Mouse (Mus musculus): ENCODE results near the gene Shank2. TPM values are rescaled to one million over a fixed set of nuclear protein-coding genes. Genes with fewer than 3 reads are reported as not detected.

Shank2 gene
- total RNA-seq, 1 experiment from 2014 or later, result not detected

DNA sequence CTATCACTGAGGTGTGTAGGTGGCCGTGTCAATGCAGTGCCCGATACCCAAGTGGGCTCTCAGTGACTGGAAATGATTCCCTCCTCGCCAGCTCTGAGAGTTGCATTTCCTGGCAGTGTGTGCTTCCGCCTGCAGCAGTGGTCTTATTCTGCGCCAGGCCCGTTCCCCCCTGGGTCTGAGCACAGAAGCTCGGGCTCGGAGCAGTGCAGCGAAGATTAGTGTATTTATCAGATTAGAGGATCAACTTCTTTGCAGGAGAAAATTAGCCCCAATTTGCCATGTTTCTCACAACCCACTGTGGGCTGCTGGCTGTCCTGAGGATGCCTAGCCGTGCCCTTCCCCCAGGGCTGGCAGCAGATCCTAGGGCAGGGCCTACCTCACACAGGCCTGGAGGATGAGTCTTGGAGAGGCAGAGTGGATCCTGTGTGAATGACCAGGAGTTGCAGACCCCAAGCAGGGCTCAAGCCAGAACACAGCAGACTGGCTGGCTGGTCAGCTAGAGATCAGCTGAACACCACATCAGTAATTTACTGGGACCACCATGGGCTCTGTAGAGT lies 306.2 kb downstream of the Shank2 start:
- no peak for ATAC-seq (replicated peaks in 1 of 2; ENCODE audit: insufficient read depth in 1 of 2, low FRiP score in 2 of 2, low TSS enrichment in 1 of 2, low read depth in 1 of 2, poor library complexity in 2 of 2, severe bottlenecking in 2 of 2)

DNA sequence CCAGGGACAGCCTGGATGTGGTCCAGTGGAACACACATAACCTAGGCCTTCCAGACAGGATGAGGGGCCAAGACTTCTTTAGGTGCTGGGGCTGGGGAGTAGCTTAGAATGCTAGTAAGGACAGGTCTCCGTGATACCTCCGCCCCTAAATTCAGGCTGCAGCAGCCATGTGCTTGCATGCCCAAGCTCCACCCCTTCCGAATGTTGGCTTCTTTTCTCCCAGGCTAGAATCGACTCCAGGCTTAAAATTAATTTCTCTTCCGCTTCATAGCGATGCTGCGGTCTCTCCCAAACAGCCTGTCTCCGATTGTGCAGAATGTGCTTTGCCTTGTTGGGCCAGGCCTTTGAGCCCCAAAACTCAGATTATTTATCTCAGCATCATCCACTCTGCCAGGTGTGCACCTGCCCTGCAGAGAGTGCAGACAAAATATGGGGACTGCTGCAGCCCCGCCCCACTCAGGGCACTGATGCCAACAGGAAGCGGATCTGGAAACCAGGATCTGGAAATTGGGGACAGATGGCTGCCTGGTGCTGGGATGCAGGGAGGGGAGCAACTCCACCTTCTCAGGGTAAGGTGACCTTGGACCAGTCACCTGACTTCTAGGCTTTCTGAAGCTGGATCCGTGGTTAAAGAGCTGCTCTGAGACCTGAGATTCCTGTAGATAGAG lies 312.8 kb downstream of the Shank2 start:
- no peak for ATAC-seq (replicated peaks in 1 of 2; ENCODE audit: insufficient read depth in 1 of 2, low FRiP score in 2 of 2, low TSS enrichment in 1 of 2, low read depth in 1 of 2, poor library complexity in 2 of 2, severe bottlenecking in 2 of 2)

- no peak for ATAC-seq (replicated peaks in 1 of 2; ENCODE audit: insufficient read depth in 1 of 2, low FRiP score in 2 of 2, low TSS enrichment in 1 of 2, low read depth in 1 of 2, poor library complexity in 2 of 2, severe bottlenecking in 2 of 2)
These were observed 314.5 kb downstream of the Shank2 start for GRCm38 (mm10) chr7:144316224-144316623.

GRCm38 (mm10) chr7:144316797-144317196 lies 315.1 kb downstream of the Shank2 start:
- no peak for ATAC-seq (replicated peaks in 1 of 2; ENCODE audit: insufficient read depth in 1 of 2, low FRiP score in 2 of 2, low TSS enrichment in 1 of 2, low read depth in 1 of 2, poor library complexity in 2 of 2, severe bottlenecking in 2 of 2)

DNA sequence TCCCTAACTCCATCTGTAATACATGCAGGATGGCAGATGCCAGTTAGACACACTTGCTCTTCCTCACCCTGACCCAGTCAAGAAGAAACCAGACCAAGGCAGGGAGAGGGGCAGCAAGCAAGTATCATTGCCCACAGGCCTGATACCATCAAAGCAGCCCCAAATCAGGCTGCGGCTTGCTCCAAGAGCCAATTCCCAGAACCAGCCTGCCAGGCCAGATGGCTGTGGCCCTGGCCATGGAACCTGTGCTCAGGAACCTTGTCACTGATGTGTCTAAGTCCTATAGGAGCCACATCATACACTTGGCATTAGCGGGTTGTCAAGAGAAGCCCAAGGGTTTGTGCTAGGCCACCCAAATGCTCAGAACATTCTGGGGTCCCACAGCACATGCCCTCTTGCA lies 322.3 kb downstream of the Shank2 start:
- no peak for ATAC-seq (replicated peaks in 1 of 2; ENCODE audit: insufficient read depth in 1 of 2, low FRiP score in 2 of 2, low TSS enrichment in 1 of 2, low read depth in 1 of 2, poor library complexity in 2 of 2, severe bottlenecking in 2 of 2)

- ATAC-seq (replicated peaks in 1 of 2; ENCODE audit: insufficient read depth in 1 of 2, low FRiP score in 2 of 2, low TSS enrichment in 1 of 2, low read depth in 1 of 2, poor library complexity in 2 of 2, severe bottlenecking in 2 of 2), result no peak
These were observed 323.1 kb downstream of the Shank2 start for GRCm38 (mm10) chr7:144324861-144325260.

- no peak for ATAC-seq (replicated peaks in 1 of 2; ENCODE audit: insufficient read depth in 1 of 2, low FRiP score in 2 of 2, low TSS enrichment in 1 of 2, low read depth in 1 of 2, poor library complexity in 2 of 2, severe bottlenecking in 2 of 2)
These were observed 323.9 kb downstream of the Shank2 start for GRCm38 (mm10) chr7:144325603-144326002.

- no peak for ATAC-seq (replicated peaks in 1 of 2; ENCODE audit: insufficient read depth in 1 of 2, low FRiP score in 2 of 2, low TSS enrichment in 1 of 2, low read depth in 1 of 2, poor library complexity in 2 of 2, severe bottlenecking in 2 of 2)
These were observed 327.7 kb downstream of the Shank2 start for GRCm38 (mm10) chr7:144329403-144329890.

- ATAC-seq (replicated peaks in 1 of 2; ENCODE audit: insufficient read depth in 1 of 2, low FRiP score in 2 of 2, low TSS enrichment in 1 of 2, low read depth in 1 of 2, poor library complexity in 2 of 2, severe bottlenecking in 2 of 2), result no peak
These were observed 334.9 kb downstream of the Shank2 start for GRCm38 (mm10) chr7:144336626-144337025.

- no peak for ATAC-seq (replicated peaks in 1 of 2; ENCODE audit: insufficient read depth in 1 of 2, low FRiP score in 2 of 2, low TSS enrichment in 1 of 2, low read depth in 1 of 2, poor library complexity in 2 of 2, severe bottlenecking in 2 of 2)
These were observed 337.0 kb downstream of the Shank2 start for GRCm38 (mm10) chr7:144338694-144339093.

DNA sequence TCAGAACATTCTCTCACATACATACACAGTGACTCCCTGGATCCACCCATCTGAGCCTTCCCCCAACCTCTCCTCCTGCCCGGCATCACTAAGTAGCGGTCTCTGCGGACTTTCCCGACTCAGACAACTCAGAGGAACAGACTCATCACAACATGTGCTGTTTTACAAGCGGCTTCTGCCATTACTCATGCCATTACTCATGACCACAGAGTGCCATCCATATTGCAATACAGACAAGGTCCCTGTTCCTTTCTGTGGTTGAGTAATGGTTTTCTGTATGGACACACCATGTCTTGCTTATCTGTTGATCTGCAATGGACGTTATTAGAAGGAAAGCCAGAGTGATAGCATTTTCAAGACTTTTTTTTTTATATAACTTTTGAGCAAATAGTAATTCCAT lies 338.6 kb downstream of the Shank2 start:
- no peak for ATAC-seq (replicated peaks in 1 of 2; ENCODE audit: insufficient read depth in 1 of 2, low FRiP score in 2 of 2, low TSS enrichment in 1 of 2, low read depth in 1 of 2, poor library complexity in 2 of 2, severe bottlenecking in 2 of 2)

DNA sequence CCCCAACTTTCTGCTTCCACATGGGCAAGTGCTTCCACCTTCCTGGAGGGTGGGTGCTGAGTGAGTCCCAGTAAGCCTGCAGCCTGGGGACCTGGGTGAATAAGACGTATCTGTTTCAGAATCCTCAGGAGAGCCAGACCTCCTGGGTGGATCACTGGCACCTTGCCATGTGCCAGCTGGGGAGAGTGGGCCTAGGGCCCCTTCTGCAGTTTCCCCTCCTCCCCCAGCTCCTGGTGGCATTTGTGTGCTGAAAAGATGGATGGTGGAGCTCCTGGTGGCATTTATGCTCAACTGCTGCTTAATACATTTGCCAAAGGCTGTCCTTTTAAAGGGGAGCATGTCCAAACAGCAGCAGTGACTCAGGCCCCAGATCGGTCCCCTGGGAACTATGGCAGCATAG lies 364.4 kb downstream of the Shank2 start:
- ATAC-seq (replicated peaks in 1 of 2; ENCODE audit: insufficient read depth in 1 of 2, low FRiP score in 2 of 2, low TSS enrichment in 1 of 2, low read depth in 1 of 2, poor library complexity in 2 of 2, severe bottlenecking in 2 of 2), result no peak

GRCm38 (mm10) chr7:144373059-144373458 lies 371.3 kb downstream of the Shank2 start:
- ATAC-seq (replicated peaks in 1 of 2; ENCODE audit: insufficient read depth in 1 of 2, low FRiP score in 2 of 2, low TSS enrichment in 1 of 2, low read depth in 1 of 2, poor library complexity in 2 of 2, severe bottlenecking in 2 of 2), result no peak

GRCm38 (mm10) chr7:144375483-144375882 lies 373.8 kb downstream of the Shank2 start:
- no peak for ATAC-seq (replicated peaks in 1 of 2; ENCODE audit: insufficient read depth in 1 of 2, low FRiP score in 2 of 2, low TSS enrichment in 1 of 2, low read depth in 1 of 2, poor library complexity in 2 of 2, severe bottlenecking in 2 of 2)

- ATAC-seq (replicated peaks in 1 of 2; ENCODE audit: insufficient read depth in 1 of 2, low FRiP score in 2 of 2, low TSS enrichment in 1 of 2, low read depth in 1 of 2, poor library complexity in 2 of 2, severe bottlenecking in 2 of 2), result no peak
These were observed 376.5 kb downstream of the Shank2 start for GRCm38 (mm10) chr7:144378254-144378653.

GRCm38 (mm10) chr7:144379243-144379884 lies 377.6 kb downstream of the Shank2 start:
- no peak for ATAC-seq (replicated peaks in 1 of 2; ENCODE audit: insufficient read depth in 1 of 2, low FRiP score in 2 of 2, low TSS enrichment in 1 of 2, low read depth in 1 of 2, poor library complexity in 2 of 2, severe bottlenecking in 2 of 2)

- ATAC-seq (replicated peaks in 1 of 2; ENCODE audit: insufficient read depth in 1 of 2, low FRiP score in 2 of 2, low TSS enrichment in 1 of 2, low read depth in 1 of 2, poor library complexity in 2 of 2, severe bottlenecking in 2 of 2), result no peak
These were observed 379.9 kb downstream of the Shank2 start for GRCm38 (mm10) chr7:144381588-144381987.

GRCm38 (mm10) chr7:144387537-144387936 lies 385.8 kb downstream of the Shank2 start:
- ATAC-seq (replicated peaks in 1 of 2; ENCODE audit: insufficient read depth in 1 of 2, low FRiP score in 2 of 2, low TSS enrichment in 1 of 2, low read depth in 1 of 2, poor library complexity in 2 of 2, severe bottlenecking in 2 of 2), result no peak

DNA sequence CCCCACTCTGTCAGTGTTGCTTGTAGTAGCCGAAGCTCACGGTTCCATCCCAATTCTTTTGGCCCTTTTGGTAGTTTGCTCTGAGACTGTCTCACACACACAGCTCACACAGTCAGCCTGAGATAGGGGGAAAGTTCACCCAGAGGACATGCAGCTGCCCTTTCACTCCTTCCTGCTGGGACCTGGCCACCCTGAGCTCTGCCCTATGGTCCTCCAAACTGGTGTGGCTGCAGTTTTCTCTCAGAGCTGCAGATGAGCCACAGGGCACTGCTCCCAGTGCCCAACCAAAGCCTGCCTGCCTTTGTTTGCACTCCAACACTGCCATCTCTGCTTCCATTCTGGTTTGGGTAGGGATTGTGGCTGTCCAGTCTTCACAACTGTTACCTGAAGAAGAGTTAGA lies 388.0 kb downstream of the Shank2 start:
- ATAC-seq (replicated peaks in 1 of 2; ENCODE audit: insufficient read depth in 1 of 2, low FRiP score in 2 of 2, low TSS enrichment in 1 of 2, low read depth in 1 of 2, poor library complexity in 2 of 2, severe bottlenecking in 2 of 2), result no peak

Data from hematopoietic stem cell, adult 5-6 weeks (primary cell).